Mouse (Mus musculus): ENCODE measurements around the gene Nprl2. TPM values are rescaled to one million over a fixed set of nuclear protein-coding genes. Genes with fewer than 3 reads are reported as not detected.

Nprl2 gene
- polyA plus RNA-seq, 1 experiment from 2014 or later, result 82.2 TPM

GRCm38 (mm10) chr9:107510384-107511100 is 31.5 kb upstream of the Nprl2 start:
- peaks cover 24% of the 10 kb centered on the region for H3K4me1 ChIP-seq (ENCODE audit: control insufficient read depth, insufficient read depth, low read length)
- no peak overlapping the region for H3K4me2 ChIP-seq (ENCODE audit: low read length)
- no peak for ATAC-seq
- no peaks in the 10 kb centered on the region for H3K36me3 ChIP-seq (ENCODE audit: control insufficient read depth, insufficient read depth, low read length)
- 84% methylated on average over 14 of the region's 14 CpGs for WGBS
- no peak overlapping the region for H3K4me3 ChIP-seq (ENCODE audit: low read depth, low read length)
- H3K27me3 ChIP-seq (ENCODE audit: control insufficient read depth, insufficient read depth, low read depth, low read length), result no peaks in the 10 kb centered on the region
- no peaks in the 10 kb centered on the region for H3K9me3 ChIP-seq (replicated peaks; ENCODE audit: control insufficient read depth, low read length, poor library complexity, severe bottlenecking)
- peak overlapping the region; percentile 47 for H3K27ac ChIP-seq (ENCODE audit: low read length)
- H3K9ac ChIP-seq (ENCODE audit: low read depth, low read length), result no peak overlapping the region

- Histone ChIP-seq H3K9ac (ENCODE audit: low read depth, low read length) (no peak overlapping the region; the same call in 1 of the 2 replicates), H3K27ac (ENCODE audit: low read length) (peak overlapping the region; percentile 50), H3K4me2 (ENCODE audit: low read length) (no peak overlapping the region), H3K4me1 (ENCODE audit: control insufficient read depth, insufficient read depth, low read length) (peaks cover 24% of the 10 kb centered on the region), H3K36me3 (ENCODE audit: control insufficient read depth, insufficient read depth, low read length) (no peaks in the 10 kb centered on the region), H3K4me3 (ENCODE audit: low read depth, low read length) (no peak overlapping the region), H3K27me3 (ENCODE audit: control insufficient read depth, insufficient read depth, low read depth, low read length) (no peaks in the 10 kb centered on the region), H3K9me3 (replicated peaks; ENCODE audit: control insufficient read depth, low read length, poor library complexity, severe bottlenecking) (no peaks in the 10 kb centered on the region)
- no peak for ATAC-seq
- 37% methylated on average over 8 of the region's 8 CpGs for WGBS
These were observed 30.6 kb upstream of the Nprl2 start for GRCm38 (mm10) chr9:107511436-107511835.

- Histone ChIP-seq H3K9ac (ENCODE audit: low read depth, low read length) (no peak overlapping the region), H3K4me3 (ENCODE audit: low read depth, low read length) (no peak overlapping the region), H3K27me3 (ENCODE audit: control insufficient read depth, insufficient read depth, low read depth, low read length) (no peaks in the 10 kb centered on the region), H3K4me2 (ENCODE audit: low read length) (no peak overlapping the region), H3K9me3 (replicated peaks; ENCODE audit: control insufficient read depth, low read length, poor library complexity, severe bottlenecking) (no peaks in the 10 kb centered on the region), H3K4me1 (ENCODE audit: control insufficient read depth, insufficient read depth, low read length) (peaks cover 20% of the 10 kb centered on the region), H3K27ac (ENCODE audit: low read length) (peak overlapping the region; percentile 50; the same call in 1 of the 2 replicates), H3K36me3 (ENCODE audit: control insufficient read depth, insufficient read depth, low read length) (no peaks in the 10 kb centered on the region)
- 47% methylated on average over 16 of the region's 16 CpGs for WGBS
- no peak for ATAC-seq
These were observed 29.7 kb upstream of the Nprl2 start for GRCm38 (mm10) chr9:107512326-107512725.

GRCm38 (mm10) chr9:107514303-107514955 is 27.6 kb upstream of the Nprl2 start:
- no peak overlapping the region for H3K27ac ChIP-seq (ENCODE audit: low read length)
- H3K4me2 ChIP-seq (ENCODE audit: low read length), result no peak overlapping the region
- no peaks in the 10 kb centered on the region for H3K27me3 ChIP-seq (ENCODE audit: control insufficient read depth, insufficient read depth, low read depth, low read length)
- H3K4me1 ChIP-seq (ENCODE audit: control insufficient read depth, insufficient read depth, low read length), result peaks cover 13% of the 10 kb centered on the region; the same call in 1 of the 2 replicates
- no peak overlapping the region for H3K9ac ChIP-seq (ENCODE audit: low read depth, low read length)
- 24% methylated on average over 14 of the region's 14 CpGs for WGBS
- no peaks in the 10 kb centered on the region for H3K9me3 ChIP-seq (replicated peaks; ENCODE audit: control insufficient read depth, low read length, poor library complexity, severe bottlenecking)
- peak; percentile 63 for ATAC-seq
- H3K36me3 ChIP-seq (ENCODE audit: control insufficient read depth, insufficient read depth, low read length), result peaks cover 6% of the 10 kb centered on the region
- no peak overlapping the region for H3K4me3 ChIP-seq (ENCODE audit: low read depth, low read length)

GRCm38 (mm10) chr9:107520331-107520730 is 21.7 kb upstream of the Nprl2 start:
- H3K9me3 ChIP-seq (replicated peaks; ENCODE audit: control insufficient read depth, low read length, poor library complexity, severe bottlenecking), result no peaks in the 10 kb centered on the region
- no peak overlapping the region for H3K9ac ChIP-seq (ENCODE audit: low read depth, low read length)
- no peak for ATAC-seq
- H3K4me2 ChIP-seq (ENCODE audit: low read length), result no peak overlapping the region
- peaks cover 7% of the 10 kb centered on the region for H3K27me3 ChIP-seq (ENCODE audit: control insufficient read depth, insufficient read depth, low read depth, low read length)
- H3K4me1 ChIP-seq (ENCODE audit: control insufficient read depth, insufficient read depth, low read length), result peaks cover 12% of the 10 kb centered on the region
- peaks cover 10% of the 10 kb centered on the region for H3K36me3 ChIP-seq (ENCODE audit: control insufficient read depth, insufficient read depth, low read length)
- no peak overlapping the region for H3K27ac ChIP-seq (ENCODE audit: low read length)
- 25% methylated on average over 6 of the region's 6 CpGs for WGBS
- no peak overlapping the region for H3K4me3 ChIP-seq (ENCODE audit: low read depth, low read length)

- Histone ChIP-seq H3K9me3 (replicated peaks; ENCODE audit: control insufficient read depth, low read length, poor library complexity, severe bottlenecking) (no peaks in the 10 kb centered on the region), H3K9ac (ENCODE audit: low read depth, low read length) (peak overlapping the region; percentile 21; the same call in 1 of the 2 replicates), H3K4me1 (ENCODE audit: control insufficient read depth, insufficient read depth, low read length) (peaks cover 12% of the 10 kb centered on the region), H3K36me3 (ENCODE audit: control insufficient read depth, insufficient read depth, low read length) (peaks cover 10% of the 10 kb centered on the region), H3K27me3 (ENCODE audit: control insufficient read depth, insufficient read depth, low read depth, low read length) (peaks cover 10% of the 10 kb centered on the region), H3K4me3 (ENCODE audit: low read depth, low read length) (no peak overlapping the region), H3K4me2 (ENCODE audit: low read length) (no peak overlapping the region), H3K27ac (ENCODE audit: low read length) (peak overlapping the region; percentile 66; the same call in 1 of the 2 replicates)
- ATAC-seq, result no peak
- 53% methylated on average over 5 of the region's 5 CpGs for WGBS
These were observed 20.8 kb upstream of the Nprl2 start for GRCm38 (mm10) chr9:107521190-107521589.

GRCm38 (mm10) chr9:107521711-107522399 is 20.2 kb upstream of the Nprl2 start:
- Histone ChIP-seq H3K36me3 (ENCODE audit: control insufficient read depth, insufficient read depth, low read length) (peaks cover 10% of the 10 kb centered on the region), H3K4me1 (ENCODE audit: control insufficient read depth, insufficient read depth, low read length) (peaks cover 15% of the 10 kb centered on the region), H3K27me3 (ENCODE audit: control insufficient read depth, insufficient read depth, low read depth, low read length) (peaks cover 10% of the 10 kb centered on the region), H3K27ac (ENCODE audit: low read length) (peak overlapping the region; percentile 53; the same call in 1 of the 2 replicates), H3K9me3 (replicated peaks; ENCODE audit: control insufficient read depth, low read length, poor library complexity, severe bottlenecking) (no peaks in the 10 kb centered on the region), H3K4me2 (ENCODE audit: low read length) (0 out of 2 replicates have a peak overlapping the region, but pooled peaks have one; percentile 1), H3K4me3 (ENCODE audit: low read depth, low read length) (no peak overlapping the region), H3K9ac (ENCODE audit: low read depth, low read length) (peak overlapping the region; percentile 16; the same call in 1 of the 2 replicates)
- WGBS, result 24% methylated on average over 25 of the region's 25 CpGs
- ATAC-seq, result peak; percentile 12; the same call in 1 of the 2 replicates

- peaks cover 17% of the 10 kb centered on the region for H3K4me1 ChIP-seq (ENCODE audit: control insufficient read depth, insufficient read depth, low read length)
- peak overlapping the region; percentile 16; the same call in 1 of the 2 replicates for H3K9ac ChIP-seq (ENCODE audit: low read depth, low read length)
- H3K27ac ChIP-seq (ENCODE audit: low read length), result peak overlapping the region; percentile 53; the same call in 1 of the 2 replicates
- ATAC-seq, result no peak
- peaks cover 10% of the 10 kb centered on the region for H3K27me3 ChIP-seq (ENCODE audit: control insufficient read depth, insufficient read depth, low read depth, low read length)
- peaks cover 10% of the 10 kb centered on the region for H3K36me3 ChIP-seq (ENCODE audit: control insufficient read depth, insufficient read depth, low read length)
- no peaks in the 10 kb centered on the region for H3K9me3 ChIP-seq (replicated peaks; ENCODE audit: control insufficient read depth, low read length, poor library complexity, severe bottlenecking)
- H3K4me2 ChIP-seq (ENCODE audit: low read length), result no peak overlapping the region
- no peak overlapping the region for H3K4me3 ChIP-seq (ENCODE audit: low read depth, low read length)
- WGBS, result 34% methylated on average over 2 of the region's 2 CpGs
These were observed 19.7 kb upstream of the Nprl2 start for GRCm38 (mm10) chr9:107522400-107522711.

Data from midbrain, embryonic 16.5 days (tissue).